ENCODE assay signal across 26 mouse cellular contexts in the genomic region with DNA sequence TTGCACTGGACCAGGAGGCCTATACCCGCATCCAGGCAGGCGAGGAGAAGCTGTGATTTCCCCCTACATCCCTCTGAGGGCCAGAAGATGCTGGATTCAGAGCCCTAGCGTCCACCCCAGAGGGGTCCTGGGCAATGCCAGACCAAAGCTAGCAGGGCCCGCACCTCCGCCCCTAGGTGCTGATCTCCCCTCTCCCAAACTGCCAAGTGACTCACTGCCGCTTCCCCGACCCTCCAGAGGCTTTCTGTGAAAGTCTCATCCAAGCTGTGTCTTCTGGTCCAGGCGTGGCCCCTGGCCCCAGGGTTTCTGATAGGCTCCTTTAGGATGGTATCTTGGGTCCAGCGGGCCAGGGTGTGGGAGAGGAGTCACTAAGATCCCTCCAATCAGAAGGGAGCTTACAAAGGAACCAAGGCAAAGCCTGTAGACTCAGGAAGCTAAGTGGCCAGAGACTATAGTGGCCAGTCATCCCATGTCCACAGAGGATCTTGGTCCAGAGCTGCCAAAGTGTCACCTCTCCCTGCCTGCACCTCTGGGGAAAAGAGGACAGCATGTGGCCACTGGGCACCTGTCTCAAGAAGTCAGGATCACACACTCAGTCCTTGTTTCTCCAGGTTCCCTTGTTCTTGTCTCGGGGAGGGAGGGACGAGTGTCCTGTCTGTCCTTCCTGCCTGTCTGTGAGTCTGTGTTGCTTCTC. TPM values are rescaled to one million over a fixed set of nuclear protein-coding genes. Genes with fewer than 3 reads are reported as not detected.
A peak's percentile ranks its signal among the peaks of the same experiment; 100 is the strongest.
DNase-seq lines count a peak whose midpoint lies in the region; ATAC-seq and TF ChIP-seq lines count a peak whose summit lies in the region.
"Had no signal": no experiment of that assay in that cellular context is flagged by ENCODE, and none has a peak within 500 bp of the region (broad histone marks: within the 10 kb centered on the region; RNA-seq: fewer than 3 reads in every experiment).

No protein-coding gene starts in this region.

- DNase-seq in heart, adult 11 months = peak; percentile 89
- DNase-seq in limb, embryonic 10.5 days (ENCODE audit: low spot score) = no peak
- DNase-seq in stomach, postnatal 0 days (ENCODE audit: low spot score) = no peak
- DNase-seq: adrenal gland, adult 2 months; adrenal gland, postnatal 14 days; B cell, adult 2 months; cerebellum, adult 11 months; cerebellum, adult 2 months; cerebellum, adult 9-11 months; cerebellum, postnatal 25 days; gastrocnemius, postnatal 10 days; gastrocnemius, postnatal 36 days had no signal

- H3K36me3 ChIP-seq in heart, embryonic 12.5 days = peaks cover 49% of the 10 kb centered on the region
- peaks cover 7% of the 10 kb centered on the region for H3K36me3 ChIP-seq in intestine, embryonic 16.5 days (ENCODE audit: control insufficient read depth, insufficient read depth, low read length)
- peaks cover 39% of the 10 kb centered on the region for H3K36me3 ChIP-seq in intestine, embryonic 15.5 days
- H3K36me3 ChIP-seq in limb, embryonic 12.5 days = peaks cover 62% of the 10 kb centered on the region
- H3K36me3 ChIP-seq in limb, embryonic 10.5 days = peaks cover 62% of the 10 kb centered on the region
- peaks cover 21% of the 10 kb centered on the region for H3K36me3 ChIP-seq in stomach, postnatal 0 days (ENCODE audit: control insufficient read depth, insufficient read depth, low read length)

- WGBS in heart, embryonic 12.5 days = 73% methylated on average over 11 of the region's 11 CpGs
- 86% methylated on average over 11 of the region's 11 CpGs for WGBS in intestine, embryonic 16.5 days
- WGBS in intestine, embryonic 15.5 days = 80% methylated on average over 11 of the region's 11 CpGs
- 83% methylated on average over 11 of the region's 11 CpGs for WGBS in limb, embryonic 12.5 days
- 81% methylated on average over 11 of the region's 11 CpGs for WGBS in limb, embryonic 10.5 days
- 81% methylated on average over 11 of the region's 11 CpGs for WGBS in stomach, postnatal 0 days

- no peak for ATAC-seq in heart, embryonic 12.5 days (ENCODE audit: insufficient number of reproducible peaks, low FRiP score)
- no peak for ATAC-seq in intestine, embryonic 16.5 days
- ATAC-seq in intestine, embryonic 15.5 days = no peak
- ATAC-seq in limb, embryonic 12.5 days (ENCODE audit: insufficient number of reproducible peaks, insufficient read depth, low FRiP score, low TSS enrichment, low read depth) = no peak
- ATAC-seq in stomach, postnatal 0 days (ENCODE audit: low FRiP score, low TSS enrichment) = no peak
- ATAC-seq: forebrain, embryonic 13.5 days; forebrain, embryonic 16.5 days; hindbrain, postnatal 0 days; inflammation-experienced regulatory T-cells, adult 6 months; Patski had no signal

- H3K9me3 ChIP-seq in heart, embryonic 12.5 days (replicated peaks) = no peaks in the 10 kb centered on the region
- no peaks in the 10 kb centered on the region for H3K9me3 ChIP-seq in intestine, embryonic 16.5 days (ENCODE audit: control insufficient read depth, low read length)
- no peaks in the 10 kb centered on the region for H3K9me3 ChIP-seq in intestine, embryonic 15.5 days
- H3K9me3 ChIP-seq in limb, embryonic 12.5 days = no peaks in the 10 kb centered on the region
- H3K9me3 ChIP-seq in limb, embryonic 10.5 days (replicated peaks) = no peaks in the 10 kb centered on the region
- no peaks in the 10 kb centered on the region for H3K9me3 ChIP-seq in stomach, postnatal 0 days (ENCODE audit: control insufficient read depth, low read length)
- H3K9me3 ChIP-seq: embryonic facial prominence, embryonic 13.5 days; forebrain, embryonic 10.5 days; forebrain, embryonic 13.5 days; G1E; hindbrain, embryonic 13.5 days had no signal

- H3K4me1 ChIP-seq in heart, embryonic 12.5 days (replicated peaks) = peaks cover 7% of the 10 kb centered on the region
- H3K4me1 ChIP-seq in intestine, embryonic 16.5 days (ENCODE audit: control insufficient read depth, insufficient read depth, low read length) = peaks cover 13% of the 10 kb centered on the region
- H3K4me1 ChIP-seq in intestine, embryonic 15.5 days (replicated peaks) = peaks cover 6% of the 10 kb centered on the region
- H3K4me1 ChIP-seq in limb, embryonic 12.5 days (replicated peaks) = peaks cover 4% of the 10 kb centered on the region; the same call in 1 of the 2 replicates
- H3K4me1 ChIP-seq in limb, embryonic 10.5 days = peaks cover 21% of the 10 kb centered on the region
- 0 out of 2 replicates have a peak, but pooled peaks cover 2% of the 10 kb centered on the region for H3K4me1 ChIP-seq in stomach, postnatal 0 days (replicated peaks; ENCODE audit: control insufficient read depth, insufficient read depth)

- H3K27me3 ChIP-seq in heart, embryonic 12.5 days (replicated peaks) = no peaks in the 10 kb centered on the region
- no peaks in the 10 kb centered on the region for H3K27me3 ChIP-seq in intestine, embryonic 16.5 days (replicated peaks; ENCODE audit: control insufficient read depth, insufficient read depth, low read length)
- no peaks in the 10 kb centered on the region for H3K27me3 ChIP-seq in intestine, embryonic 15.5 days (replicated peaks)
- no peaks in the 10 kb centered on the region for H3K27me3 ChIP-seq in limb, embryonic 12.5 days
- H3K27me3 ChIP-seq in limb, embryonic 10.5 days (ENCODE audit: low read depth, poor library complexity, severe bottlenecking) = no peaks in the 10 kb centered on the region
- no peaks in the 10 kb centered on the region for H3K27me3 ChIP-seq in stomach, postnatal 0 days (ENCODE audit: control insufficient read depth, insufficient read depth, low read length)
- H3K27me3 ChIP-seq: CH12.LX; embryonic facial prominence, embryonic 13.5 days; hindbrain, embryonic 13.5 days; Patski had no signal

- no peak overlapping the region for H3K4me3 ChIP-seq in heart, embryonic 12.5 days
- no peak overlapping the region for H3K4me3 ChIP-seq in intestine, embryonic 16.5 days (ENCODE audit: low read length)
- no peak overlapping the region for H3K4me3 ChIP-seq in intestine, embryonic 15.5 days (replicated peaks)
- H3K4me3 ChIP-seq in limb, embryonic 12.5 days (replicated peaks) = no peak overlapping the region
- H3K4me3 ChIP-seq in limb, embryonic 10.5 days = no peak overlapping the region
- no peak overlapping the region for H3K4me3 ChIP-seq in stomach, postnatal 0 days (ENCODE audit: low read depth, low read length)
- H3K4me3 ChIP-seq: embryonic facial prominence, embryonic 13.5 days; forebrain, embryonic 10.5 days; forebrain, embryonic 13.5 days; hindbrain, embryonic 13.5 days had no signal

- no peak overlapping the region for H3K9ac ChIP-seq in heart, embryonic 12.5 days
- no peak overlapping the region for H3K9ac ChIP-seq in intestine, embryonic 16.5 days (ENCODE audit: low read depth, low read length)
- H3K9ac ChIP-seq in intestine, embryonic 15.5 days = no peak overlapping the region
- 0 out of 2 replicates have a peak overlapping the region, but pooled peaks have one; percentile 2 for H3K9ac ChIP-seq in limb, embryonic 12.5 days (replicated peaks)
- H3K9ac ChIP-seq in stomach, postnatal 0 days (ENCODE audit: low read length) = no peak overlapping the region
- H3K9ac ChIP-seq: forebrain, embryonic 13.5 days; hindbrain, embryonic 13.5 days had no signal

- no peak overlapping the region for H3K4me2 ChIP-seq in heart, embryonic 12.5 days
- H3K4me2 ChIP-seq in intestine, embryonic 16.5 days (ENCODE audit: low read depth, low read length) = no peak overlapping the region
- no peak overlapping the region for H3K4me2 ChIP-seq in intestine, embryonic 15.5 days (replicated peaks)
- H3K4me2 ChIP-seq in limb, embryonic 12.5 days = no peak overlapping the region
- no peak overlapping the region for H3K4me2 ChIP-seq in stomach, postnatal 0 days (replicated peaks; ENCODE audit: low read depth)
- H3K4me2 ChIP-seq: embryonic facial prominence, embryonic 13.5 days; forebrain, embryonic 13.5 days; hindbrain, embryonic 13.5 days had no signal

- H3K27ac ChIP-seq in heart, embryonic 12.5 days (ENCODE audit: poor library complexity, severe bottlenecking) = no peak overlapping the region
- 0 out of 2 replicates have a peak overlapping the region, but pooled peaks have one; percentile 13 for H3K27ac ChIP-seq in intestine, embryonic 16.5 days (ENCODE audit: low read length)
- H3K27ac ChIP-seq in intestine, embryonic 15.5 days = no peak overlapping the region
- no peak overlapping the region for H3K27ac ChIP-seq in limb, embryonic 12.5 days
- no peak overlapping the region for H3K27ac ChIP-seq in limb, embryonic 10.5 days
- H3K27ac ChIP-seq in stomach, postnatal 0 days (replicated peaks) = 0 out of 2 replicates have a peak overlapping the region, but pooled peaks have one; percentile 40
- H3K27ac ChIP-seq: embryonic facial prominence, embryonic 13.5 days; forebrain, embryonic 10.5 days; forebrain, embryonic 13.5 days; hindbrain, embryonic 13.5 days; hindbrain, postnatal 0 days had no signal

- no peak for TF ChIP-seq CTCF in stomach, postnatal 0 days (IDR thresholded peaks at IDR 0.05; ENCODE audit: low read depth)

- TF ChIP-seq EP300 in stomach, postnatal 0 days (optimal IDR thresholded peaks at IDR 0.05) = no peak

RNA-seq across cellular contexts. Expression of gene Urm1, which starts 4.0 kb away (rescaled TPM):
- 15.6 and 15.7 TPM in 2 replicates for polyA plus RNA-seq in heart, embryonic 12.5 days (2016; fragmentation: Nextera tagmentation; extraction: Ambion mirVana)
- 28.8 and 30.7 TPM in 2 replicates for polyA plus RNA-seq in intestine, embryonic 16.5 days (2015; fragmentation: Nextera tagmentation; extraction: Ambion mirVana)
- 23.8 and 26.4 TPM in 2 replicates for polyA plus RNA-seq in intestine, embryonic 15.5 days (2015; fragmentation: Nextera tagmentation; extraction: Ambion mirVana)
- 21.1 and 22.0 TPM in 2 replicates for polyA plus RNA-seq in limb, embryonic 12.5 days (2016; fragmentation: Nextera tagmentation; extraction: Ambion mirVana)
- polyA plus RNA-seq in limb, embryonic 10.5 days (2016; fragmentation: Nextera tagmentation; extraction: Ambion mirVana) = 20.4 and 25.1 TPM in 2 replicates
- polyA plus RNA-seq in stomach, postnatal 0 days (2015; fragmentation: Nextera tagmentation; extraction: Ambion mirVana) = 15.9 and 16.2 TPM in 2 replicates

RNA-seq across cellular contexts. Expression of gene Slc27a4, which starts 13.4 kb away (rescaled TPM):
- 10.9 and 11.0 TPM in 2 replicates for polyA plus RNA-seq in heart, embryonic 12.5 days (2016; fragmentation: Nextera tagmentation; extraction: Ambion mirVana)
- 43.0 and 57.6 TPM in 2 replicates for polyA plus RNA-seq in intestine, embryonic 16.5 days (2015; fragmentation: Nextera tagmentation; extraction: Ambion mirVana)
- 31.8 and 35.2 TPM in 2 replicates for polyA plus RNA-seq in intestine, embryonic 15.5 days (2015; fragmentation: Nextera tagmentation; extraction: Ambion mirVana)
- polyA plus RNA-seq in limb, embryonic 12.5 days (2016; fragmentation: Nextera tagmentation; extraction: Ambion mirVana) = 15.4 and 15.7 TPM in 2 replicates
- 8.5 and 9.8 TPM in 2 replicates for polyA plus RNA-seq in limb, embryonic 10.5 days (2016; fragmentation: Nextera tagmentation; extraction: Ambion mirVana)
- 34.0 and 36.4 TPM in 2 replicates for polyA plus RNA-seq in stomach, postnatal 0 days (2015; fragmentation: Nextera tagmentation; extraction: Ambion mirVana)

RNA-seq across cellular contexts. Expression of gene Trub2, which starts 27.5 kb away (rescaled TPM):
- 25.8 and 26.6 TPM in 2 replicates for polyA plus RNA-seq in heart, embryonic 12.5 days (2016; fragmentation: Nextera tagmentation; extraction: Ambion mirVana)
- polyA plus RNA-seq in intestine, embryonic 16.5 days (2015; fragmentation: Nextera tagmentation; extraction: Ambion mirVana) = 37.5 and 38.0 TPM in 2 replicates
- 30.5 and 40.5 TPM in 2 replicates for polyA plus RNA-seq in intestine, embryonic 15.5 days (2015; fragmentation: Nextera tagmentation; extraction: Ambion mirVana)
- polyA plus RNA-seq in limb, embryonic 12.5 days (2016; fragmentation: Nextera tagmentation; extraction: Ambion mirVana) = 52.2 and 57.5 TPM in 2 replicates
- polyA plus RNA-seq in limb, embryonic 10.5 days (2016; fragmentation: Nextera tagmentation; extraction: Ambion mirVana) = 65.7 and 73.8 TPM in 2 replicates
- 14.7 TPM in 2 replicates for polyA plus RNA-seq in stomach, postnatal 0 days (2015; fragmentation: Nextera tagmentation; extraction: Ambion mirVana)

RNA-seq across cellular contexts. Expression of gene Coq4, which starts 28.5 kb away (rescaled TPM):
- 21.8 and 23.8 TPM in 2 replicates for polyA plus RNA-seq in heart, embryonic 12.5 days (2016; fragmentation: Nextera tagmentation; extraction: Ambion mirVana)
- polyA plus RNA-seq in intestine, embryonic 16.5 days (2015; fragmentation: Nextera tagmentation; extraction: Ambion mirVana) = 60.0 and 64.5 TPM in 2 replicates
- polyA plus RNA-seq in intestine, embryonic 15.5 days (2015; fragmentation: Nextera tagmentation; extraction: Ambion mirVana) = 45.7 and 56.6 TPM in 2 replicates
- 32.3 and 34.7 TPM in 2 replicates for polyA plus RNA-seq in limb, embryonic 12.5 days (2016; fragmentation: Nextera tagmentation; extraction: Ambion mirVana)
- polyA plus RNA-seq in limb, embryonic 10.5 days (2016; fragmentation: Nextera tagmentation; extraction: Ambion mirVana) = 45.5 and 52.8 TPM in 2 replicates
- polyA plus RNA-seq in stomach, postnatal 0 days (2015; fragmentation: Nextera tagmentation; extraction: Ambion mirVana) = 18.7 and 20.4 TPM in 2 replicates

RNA-seq across cellular contexts. Expression of gene Cercam, which starts 53.1 kb away (rescaled TPM):
- polyA plus RNA-seq in heart, embryonic 12.5 days (2016; fragmentation: Nextera tagmentation; extraction: Ambion mirVana) = 24.7 and 26.9 TPM in 2 replicates
- polyA plus RNA-seq in intestine, embryonic 16.5 days (2015; fragmentation: Nextera tagmentation; extraction: Ambion mirVana) = 24.5 and 24.8 TPM in 2 replicates
- 23.7 and 24.2 TPM in 2 replicates for polyA plus RNA-seq in intestine, embryonic 15.5 days (2015; fragmentation: Nextera tagmentation; extraction: Ambion mirVana)
- 15.1 and 18.3 TPM in 2 replicates for polyA plus RNA-seq in limb, embryonic 12.5 days (2016; fragmentation: Nextera tagmentation; extraction: Ambion mirVana)
- polyA plus RNA-seq in limb, embryonic 10.5 days (2016; fragmentation: Nextera tagmentation; extraction: Ambion mirVana) = 8.9 and 11.4 TPM in 2 replicates
- 17.7 and 18.7 TPM in 2 replicates for polyA plus RNA-seq in stomach, postnatal 0 days (2015; fragmentation: Nextera tagmentation; extraction: Ambion mirVana)

Comparison
In these comparisons a context has a peak if more than half of its experiments do, and no peak if none do; other contexts are left out.
1. H3K27ac ChIP-seq: peak in intestine, embryonic 16.5 days (single experiment) and stomach, postnatal 0 days (single experiment); none in heart, embryonic 12.5 days (single experiment), intestine, embryonic 15.5 days (single experiment), limb, embryonic 12.5 days (single experiment) and limb, embryonic 10.5 days (single experiment).